Mouse (Mus musculus) thymus, adult 18-20 months (tissue): Measurements from ENCODE around the gene Sfi1.
A peak's percentile ranks its signal among the peaks of the same experiment; 100 is the strongest.
"Not testable (repeated sequence)": the region's sequence is repeated elsewhere in the genome, so short reads cannot be mapped to it uniquely, and the experiment has no call there.

ENCODE experiments used
- DNase-seq, 2 experiments: peaks; one replicate each; pipeline ENCODE4 v3.0.0; 2022; ENCODE audit warnings: mixed read lengths in 2 of 2

The Sfi1 gene

GRCm38 (mm10) chr11:3172526-3172925 is 20.7 kb downstream of the Sfi1 start:
- not testable (repeated sequence) for DNase-seq

- DNase-seq = peak in 1 of 2 experiments; percentile 60
Measured at GRCm38 (mm10) chr11:3171931-3172330, 21.3 kb downstream of the Sfi1 start.

- DNase-seq = peak in 1 of 2 experiments; percentile 57
Measured at GRCm38 (mm10) chr11:3169042-3169441, 24.2 kb downstream of the Sfi1 start.

- peak in 1 of 2 experiments; percentile 52 for DNase-seq
Measured at GRCm38 (mm10) chr11:3167571-3168001, 25.7 kb downstream of the Sfi1 start.

- not testable (repeated sequence) for DNase-seq
Measured at GRCm38 (mm10) chr11:3167129-3167528, 26.1 kb downstream of the Sfi1 start.

- not testable (repeated sequence) for DNase-seq
Measured at GRCm38 (mm10) chr11:3166321-3166720, 26.9 kb downstream of the Sfi1 start.

- not testable (repeated sequence) for DNase-seq
Measured at GRCm38 (mm10) chr11:3165210-3165782, 28.0 kb downstream of the Sfi1 start.

- DNase-seq = not testable (repeated sequence)
Measured at GRCm38 (mm10) chr11:3163661-3164060, 29.6 kb downstream of the Sfi1 start.

- DNase-seq = peak in 1 of 2 experiments; percentile 34
Measured at GRCm38 (mm10) chr11:3163122-3163521, 30.1 kb downstream of the Sfi1 start.

- peak; percentile 46 to 69 for DNase-seq
Measured at GRCm38 (mm10) chr11:3162236-3162897, 30.9 kb downstream of the Sfi1 start.

GRCm38 (mm10) chr11:3161370-3161769 is 31.9 kb downstream of the Sfi1 start:
- peak in 1 of 2 experiments; percentile 69 for DNase-seq

- not testable (repeated sequence) for DNase-seq
Measured at GRCm38 (mm10) chr11:3158800-3159199, 34.5 kb downstream of the Sfi1 start.

- DNase-seq = not testable (repeated sequence)
Measured at GRCm38 (mm10) chr11:3157996-3158395, 35.3 kb downstream of the Sfi1 start.

GRCm38 (mm10) chr11:3156991-3157390 is 36.3 kb downstream of the Sfi1 start:
- DNase-seq = not testable (repeated sequence)

GRCm38 (mm10) chr11:3153666-3154397 is 39.4 kb downstream of the Sfi1 start:
- DNase-seq = peak; percentile 33 to 65

GRCm38 (mm10) chr11:3151358-3151757 is 41.9 kb downstream of the Sfi1 start:
- not testable (repeated sequence) for DNase-seq

- DNase-seq = not testable (repeated sequence)
Measured at GRCm38 (mm10) chr11:3150677-3151003, 42.6 kb downstream of the Sfi1 start.

GRCm38 (mm10) chr11:3150003-3150676 is 43.1 kb downstream of the Sfi1 start:
- peak; percentile 35 to 40 for DNase-seq

- not testable (repeated sequence) for DNase-seq
Measured at GRCm38 (mm10) chr11:3149471-3149870, 43.8 kb downstream of the Sfi1 start.

GRCm38 (mm10) chr11:3146806-3147205 is 46.5 kb downstream of the Sfi1 start:
- DNase-seq = not testable (repeated sequence)

GRCm38 (mm10) chr11:3145359-3146165 is 47.7 kb downstream of the Sfi1 start:
- DNase-seq = not testable (repeated sequence)

GRCm38 (mm10) chr11:3143984-3144383 is 49.3 kb downstream of the Sfi1 start:
- not testable (repeated sequence) for DNase-seq
